Mouse (Mus musculus) left cerebral cortex, adult 9 months (tissue): ENCODE data around the gene Caprin1.

Experiments used
- DNase-seq, 2 experiments: peaks; one replicate each; pipeline ENCODE4 v3.0.0; 2022; ENCODE audit warnings: low spot score in 2 of 2

Caprin1 gene

GRCm38 (mm10) chr2:103730999-103731398 lies 66.5 kb downstream of the Caprin1 start:
- DNase-seq: peak; percentile 72 to 83

- no peak for DNase-seq
These were observed 69.4 kb downstream of the Caprin1 start for GRCm38 (mm10) chr2:103728027-103728540.

GRCm38 (mm10) chr2:103724521-103724920 lies 72.9 kb downstream of the Caprin1 start:
- no peak for DNase-seq

- no peak for DNase-seq
These were observed 78.2 kb downstream of the Caprin1 start for GRCm38 (mm10) chr2:103719292-103719646.

- DNase-seq: peak in 1 of 2 experiments; percentile 74
These were observed 78.7 kb downstream of the Caprin1 start for GRCm38 (mm10) chr2:103718594-103719291.

- DNase-seq: no peak
These were observed 83.0 kb downstream of the Caprin1 start for GRCm38 (mm10) chr2:103714412-103714811.

GRCm38 (mm10) chr2:103713831-103714230 lies 83.6 kb downstream of the Caprin1 start:
- no peak for DNase-seq
